Mouse (Mus musculus): Measurements from ENCODE around the gene Tmbim7. TPM values are rescaled to one million over a fixed set of nuclear protein-coding genes. Genes with fewer than 3 reads are reported as not detected.
A peak's percentile ranks its signal among the peaks of the same experiment; 100 is the strongest.

The Tmbim7 gene
- polyA plus RNA-seq, 1 experiment from 2014 or later, result not detected

DNA sequence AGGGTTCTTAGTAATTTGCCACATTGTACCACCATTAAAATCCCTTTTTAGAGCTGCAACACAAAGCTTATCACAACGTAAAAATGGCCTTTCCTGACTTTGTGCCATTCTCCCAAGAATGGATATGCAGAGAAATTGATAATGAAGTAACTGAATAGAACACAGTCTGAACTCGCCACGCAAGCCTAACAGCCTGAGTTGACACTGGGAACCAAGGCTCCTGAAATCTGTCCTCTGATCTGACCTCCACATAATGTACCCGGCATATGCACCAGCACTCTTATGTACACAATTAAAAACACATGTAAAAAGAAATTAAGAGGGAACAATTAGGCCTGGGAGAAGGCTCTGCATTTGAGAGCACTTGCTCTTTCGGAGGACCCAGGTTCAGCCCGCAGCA lies 5.7 kb upstream of the Tmbim7 start:
- 77% methylated on average over 6 of the region's 6 CpGs for WGBS
- H3K4me2 ChIP-seq (replicated peaks; ENCODE audit: low read depth), result no peak overlapping the region
- TF ChIP-seq CTCF (IDR thresholded peaks at IDR 0.05; ENCODE audit: low read depth), result no peak
- ATAC-seq, result no peak
- H3K36me3 ChIP-seq (ENCODE audit: control insufficient read depth, insufficient read depth), result peaks cover 35% of the 10 kb centered on the region
- no peaks in the 10 kb centered on the region for H3K27me3 ChIP-seq (replicated peaks; ENCODE audit: control insufficient read depth, insufficient read depth, low read length)
- H3K9me3 ChIP-seq (ENCODE audit: control insufficient read depth), result no peaks in the 10 kb centered on the region
- H3K4me3 ChIP-seq (ENCODE audit: low read depth, low read length), result no peak overlapping the region
- H3K27ac ChIP-seq (ENCODE audit: low read depth, low read length), result no peak overlapping the region
- no peak overlapping the region; the same call in 1 of the 2 replicates for H3K9ac ChIP-seq (ENCODE audit: low read depth, low read length)
- H3K4me1 ChIP-seq (replicated peaks; ENCODE audit: control insufficient read depth, insufficient read depth, low read length), result 0 out of 2 replicates have a peak, but pooled peaks cover 3% of the 10 kb centered on the region

DNA sequence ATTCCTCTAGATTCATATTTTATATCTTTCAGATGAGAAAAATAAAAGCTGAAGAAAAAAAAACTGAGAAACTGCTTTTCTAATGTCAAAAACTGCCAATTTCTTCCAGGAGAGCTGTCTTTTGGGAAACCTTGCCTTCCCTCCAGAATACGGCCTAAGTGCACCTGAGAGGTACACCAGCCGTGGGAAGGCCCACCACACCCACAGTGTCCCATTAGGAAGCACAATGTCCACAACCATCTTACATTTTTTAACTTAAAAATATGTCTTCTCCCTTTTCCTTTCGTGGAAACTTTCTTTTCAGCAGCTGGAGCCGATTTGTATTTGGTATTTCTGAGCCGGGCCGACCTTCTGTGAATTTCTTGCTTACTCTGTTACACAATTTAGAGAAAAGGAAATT lies 4.4 kb upstream of the Tmbim7 start:
- no peak for TF ChIP-seq CTCF (IDR thresholded peaks at IDR 0.05; ENCODE audit: low read depth)
- Histone ChIP-seq H3K27me3 (replicated peaks; ENCODE audit: control insufficient read depth, insufficient read depth, low read length) (no peaks in the 10 kb centered on the region), H3K4me3 (ENCODE audit: low read depth, low read length) (peak overlapping the region; percentile 97), H3K9ac (ENCODE audit: low read depth, low read length) (no peak overlapping the region), H3K27ac (ENCODE audit: low read depth, low read length) (no peak overlapping the region), H3K9me3 (ENCODE audit: control insufficient read depth) (no peaks in the 10 kb centered on the region), H3K36me3 (ENCODE audit: control insufficient read depth, insufficient read depth) (peaks cover 28% of the 10 kb centered on the region), H3K4me1 (replicated peaks; ENCODE audit: control insufficient read depth, insufficient read depth, low read length) (0 out of 2 replicates have a peak, but pooled peaks cover 3% of the 10 kb centered on the region), H3K4me2 (replicated peaks; ENCODE audit: low read depth) (peak overlapping the region; percentile 62)
- 19% methylated on average over 6 of the region's 6 CpGs for WGBS
- ATAC-seq, result no peak

DNA sequence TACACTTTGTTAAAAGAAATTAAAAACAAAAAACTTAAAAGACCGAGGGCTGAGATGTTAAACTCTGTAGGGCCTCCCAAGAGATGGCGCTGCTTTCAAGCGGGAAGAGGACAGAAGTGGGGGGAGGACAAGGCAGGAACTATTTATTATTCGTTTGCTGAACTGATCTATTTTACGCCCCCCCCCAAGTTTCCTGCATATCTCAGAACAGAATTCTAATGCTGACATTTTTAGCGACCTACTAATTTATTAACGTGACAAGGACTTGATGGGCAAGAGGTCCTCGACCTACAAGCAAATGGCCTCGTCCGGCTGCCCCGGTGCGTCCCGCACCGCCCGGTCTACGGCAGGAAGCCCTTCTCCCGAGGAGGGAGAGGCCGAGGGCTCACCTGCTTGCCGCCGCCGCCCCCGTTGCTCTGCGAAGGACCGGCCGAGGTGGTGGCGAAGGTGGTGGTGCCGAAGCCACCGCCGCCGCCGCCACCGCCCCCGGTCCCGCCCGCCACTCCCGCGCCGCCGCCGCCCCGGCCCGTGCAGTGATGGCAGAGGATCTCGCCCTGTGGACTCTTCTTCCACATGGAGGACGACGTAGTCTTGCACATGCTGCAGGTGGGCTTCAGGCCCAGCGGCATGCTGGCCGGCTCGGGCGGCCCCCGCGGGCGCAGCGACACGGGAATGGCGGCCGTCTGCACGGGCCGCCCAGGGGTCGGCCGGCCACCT lies 3.8 kb upstream of the Tmbim7 start:
- peak; percentile 76 for ATAC-seq
- Histone ChIP-seq H3K36me3 (ENCODE audit: control insufficient read depth, insufficient read depth) (peaks cover 21% of the 10 kb centered on the region), H3K4me2 (replicated peaks; ENCODE audit: low read depth) (peak overlapping the region; percentile 62), H3K9me3 (ENCODE audit: control insufficient read depth) (no peaks in the 10 kb centered on the region), H3K4me1 (replicated peaks; ENCODE audit: control insufficient read depth, insufficient read depth, low read length) (0 out of 2 replicates have a peak, but pooled peaks cover 3% of the 10 kb centered on the region), H3K4me3 (ENCODE audit: low read depth, low read length) (peak overlapping the region; percentile 97), H3K27ac (ENCODE audit: low read depth, low read length) (peak overlapping the region; percentile 95), H3K9ac (ENCODE audit: low read depth, low read length) (peak overlapping the region; percentile 92), H3K27me3 (replicated peaks; ENCODE audit: control insufficient read depth, insufficient read depth, low read length) (no peaks in the 10 kb centered on the region)
- WGBS, result under 1% methylated on average over 58 of the region's 60 CpGs
- peak; percentile 78 for TF ChIP-seq CTCF (IDR thresholded peaks at IDR 0.05; ENCODE audit: low read depth)

DNA sequence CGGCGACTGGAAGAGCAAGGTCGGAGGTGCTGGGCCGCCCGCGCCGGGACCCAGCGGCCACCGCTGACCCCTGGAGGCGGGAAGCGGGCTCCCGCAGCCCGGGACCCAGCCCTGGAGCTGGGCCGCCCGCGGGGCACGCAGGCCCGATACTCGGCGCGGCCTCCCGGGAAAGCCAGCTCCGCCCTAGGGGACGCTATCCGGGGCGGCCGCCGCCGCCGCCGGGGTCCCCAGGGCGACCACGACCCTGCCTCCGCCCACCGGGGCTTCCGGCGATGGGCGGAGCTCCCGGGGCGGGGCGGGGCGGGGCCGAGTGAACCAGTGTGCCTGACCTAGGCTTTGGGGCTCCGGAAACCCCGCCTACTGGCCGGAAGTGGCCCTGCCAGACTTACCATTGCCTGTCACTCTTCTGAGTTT lies 3.3 kb upstream of the Tmbim7 start:
- Histone ChIP-seq H3K27me3 (replicated peaks; ENCODE audit: control insufficient read depth, insufficient read depth, low read length) (no peaks in the 10 kb centered on the region), H3K36me3 (ENCODE audit: control insufficient read depth, insufficient read depth) (peaks cover 16% of the 10 kb centered on the region), H3K4me2 (replicated peaks; ENCODE audit: low read depth) (peak overlapping the region; percentile 62), H3K27ac (ENCODE audit: low read depth, low read length) (peak overlapping the region; percentile 95), H3K9me3 (ENCODE audit: control insufficient read depth) (no peaks in the 10 kb centered on the region), H3K4me3 (ENCODE audit: low read depth, low read length) (peak overlapping the region; percentile 97), H3K9ac (ENCODE audit: low read depth, low read length) (peak overlapping the region; percentile 92), H3K4me1 (replicated peaks; ENCODE audit: control insufficient read depth, insufficient read depth, low read length) (0 out of 2 replicates have a peak, but pooled peaks cover 3% of the 10 kb centered on the region)
- peak; percentile 36; the same call in 1 of the 2 replicates for TF ChIP-seq CTCF (IDR thresholded peaks at IDR 0.05; ENCODE audit: low read depth)
- WGBS, result under 1% methylated on average over 32 of the region's 46 CpGs
- peak; percentile 93 for ATAC-seq

DNA sequence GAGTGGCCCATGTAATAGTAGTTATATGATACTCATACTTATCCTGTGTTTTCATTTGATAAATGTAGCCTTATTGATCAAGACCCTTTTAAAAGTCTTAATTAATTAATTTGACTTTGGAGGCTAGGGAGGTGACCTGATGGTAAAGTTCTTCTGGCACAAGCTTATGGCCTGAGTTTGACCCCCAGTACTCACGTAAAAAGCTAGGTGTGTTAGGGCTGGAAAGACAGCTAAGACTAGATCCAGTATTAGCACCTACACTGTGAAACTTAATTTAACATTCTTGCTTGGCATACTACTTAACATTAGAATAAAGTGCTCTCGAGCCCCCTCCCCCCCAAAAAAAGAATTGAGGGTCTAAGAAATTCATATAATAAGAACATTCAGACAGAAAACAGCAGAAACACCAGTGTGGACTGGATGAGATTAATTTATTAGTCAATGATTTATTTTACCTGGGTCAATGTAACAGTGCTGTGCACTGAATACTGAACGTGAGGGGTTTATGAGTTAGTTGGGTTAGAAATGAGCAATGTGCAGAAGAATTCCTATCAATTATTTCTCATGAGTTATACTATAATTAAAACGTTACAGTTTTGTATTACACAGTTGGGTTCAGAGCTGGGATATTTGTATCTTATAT lies 2.7 kb upstream of the Tmbim7 start:
- peak overlapping the region; percentile 97; the same call in 1 of the 2 replicates for H3K4me3 ChIP-seq (ENCODE audit: low read depth, low read length)
- no peak for TF ChIP-seq CTCF (IDR thresholded peaks at IDR 0.05; ENCODE audit: low read depth)
- H3K27ac ChIP-seq (ENCODE audit: low read depth, low read length), result no peak overlapping the region

DNA sequence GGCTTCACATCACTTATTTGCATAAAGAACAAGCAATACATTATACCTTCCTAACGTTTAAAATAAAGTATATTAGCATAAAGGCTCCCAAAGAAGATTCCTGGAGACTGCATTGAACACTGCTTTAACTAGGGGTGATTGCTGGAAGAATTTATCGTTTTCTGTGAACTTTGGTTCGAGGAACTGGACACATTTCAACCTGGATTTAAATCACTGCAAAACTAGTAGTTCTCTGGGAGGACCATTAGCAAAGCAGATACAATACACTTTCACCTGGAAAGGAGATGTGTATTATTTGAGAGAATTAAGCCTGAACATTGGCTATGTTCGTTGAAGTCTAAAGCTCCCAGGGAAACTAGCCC lies 2.2 kb upstream of the Tmbim7 start:
- Histone ChIP-seq H3K4me2 (replicated peaks; ENCODE audit: low read depth) (no peak overlapping the region), H3K9me3 (ENCODE audit: control insufficient read depth) (no peaks in the 10 kb centered on the region), H3K4me3 (ENCODE audit: low read depth, low read length) (no peak overlapping the region), H3K36me3 (ENCODE audit: control insufficient read depth, insufficient read depth) (peaks cover 9% of the 10 kb centered on the region), H3K4me1 (replicated peaks; ENCODE audit: control insufficient read depth, insufficient read depth, low read length) (0 out of 2 replicates have a peak, but pooled peaks cover 3% of the 10 kb centered on the region), H3K27me3 (replicated peaks; ENCODE audit: control insufficient read depth, insufficient read depth, low read length) (no peaks in the 10 kb centered on the region), H3K27ac (ENCODE audit: low read depth, low read length) (no peak overlapping the region), H3K9ac (ENCODE audit: low read depth, low read length) (no peak overlapping the region)
- WGBS, result 71% methylated on average over 4 of the region's 4 CpGs
- no peak for TF ChIP-seq CTCF (IDR thresholded peaks at IDR 0.05; ENCODE audit: low read depth)
- no peak for ATAC-seq

More for the DNA sequence above, 2.7 kb upstream of the Tmbim7 start:
- Histone ChIP-seq H3K36me3 (ENCODE audit: control insufficient read depth, insufficient read depth) (peaks cover 12% of the 10 kb centered on the region), H3K4me1 (replicated peaks; ENCODE audit: control insufficient read depth, insufficient read depth, low read length) (0 out of 2 replicates have a peak, but pooled peaks cover 3% of the 10 kb centered on the region), H3K27me3 (replicated peaks; ENCODE audit: control insufficient read depth, insufficient read depth, low read length) (no peaks in the 10 kb centered on the region), H3K9ac (ENCODE audit: low read depth, low read length) (no peak overlapping the region), H3K4me2 (replicated peaks; ENCODE audit: low read depth) (peak overlapping the region; percentile 30; the same call in 1 of the 2 replicates), H3K9me3 (ENCODE audit: control insufficient read depth) (no peaks in the 10 kb centered on the region)
- WGBS, result 38% methylated on average over 4 of the region's 4 CpGs
- peak; percentile 9; the same call in 1 of the 2 replicates for ATAC-seq

Data from intestine, postnatal 0 days (tissue).